Mouse (Mus musculus) embryo, embryonic 11 days (tissue): ENCODE results near the gene Rrp8.

Experiments
- DNase-seq: peaks from one replicate; pipeline ENCODE4 v3.0.0-alpha.2; 2015

The Rrp8 gene

DNA sequence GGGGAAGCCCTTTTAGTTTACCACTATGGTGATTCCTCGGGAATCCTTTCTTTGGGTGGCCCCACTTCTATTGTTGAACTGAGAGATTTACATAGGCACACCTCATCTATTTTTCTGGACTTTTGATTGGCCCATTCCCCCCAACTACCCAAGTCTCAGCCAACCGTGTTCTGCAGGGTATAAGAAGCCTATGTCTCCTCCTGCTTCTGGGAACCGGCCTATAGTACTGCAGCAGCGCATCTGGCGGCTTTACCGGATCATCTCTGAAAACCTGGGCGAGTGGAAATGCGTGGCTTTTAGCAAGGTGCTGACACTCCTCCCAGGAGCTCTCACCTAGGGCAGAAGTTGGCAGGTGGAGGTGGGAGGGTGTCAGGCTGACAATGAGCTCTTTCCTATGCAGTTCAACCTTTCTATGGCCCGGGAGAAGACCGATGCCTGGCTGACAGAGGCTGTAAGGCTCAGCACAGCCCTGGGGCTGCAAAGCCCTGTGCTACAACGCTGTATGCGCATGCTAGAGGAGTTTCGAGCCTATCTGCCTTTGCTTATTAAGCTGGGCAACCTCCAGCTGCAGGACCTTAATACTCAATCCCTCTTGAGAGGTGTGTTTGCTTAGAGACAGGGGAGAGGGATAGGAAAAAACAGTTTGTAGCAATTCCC lies 51.5 kb downstream of the Rrp8 start:
- DNase-seq = peak; percentile 24
